Mouse (Mus musculus): ENCODE data around the gene Nipal4. TPM values are rescaled to one million over a fixed set of nuclear protein-coding genes. Genes with fewer than 3 reads are reported as not detected.
"Not testable (repeated sequence)": the region's sequence is repeated elsewhere in the genome, so short reads cannot be mapped to it uniquely, and the experiment has no call there.

The Nipal4 gene
- total RNA-seq, 2 experiments from 2014 or later: not detected

- Histone ChIP-seq H3K4me3 (no peak overlapping the region), H3K27ac (no peak overlapping the region)
- no peak for DNase-seq
- intact Hi-C loops (cut with DNase I): no loop called here
- no peak for TF ChIP-seq CTCF (IDR thresholded peaks at IDR 0.05)
Observed at GRCm38 (mm10) chr11:46194175-46194574, 27.9 kb upstream of the Nipal4 start.

- no peak for TF ChIP-seq CTCF (IDR thresholded peaks at IDR 0.05)
- no peak overlapping the region for H3K27ac ChIP-seq
- H3K4me3 ChIP-seq: no peak overlapping the region
- intact Hi-C loops (cut with DNase I): no loop called here
- DNase-seq: no peak
Observed at GRCm38 (mm10) chr11:46188283-46188682, 22.0 kb upstream of the Nipal4 start.

- DNase-seq: no peak
- no peak for TF ChIP-seq CTCF (IDR thresholded peaks at IDR 0.05)
- Histone ChIP-seq H3K4me3 (no peak overlapping the region), H3K27ac (no peak overlapping the region)
- intact Hi-C loops (cut with DNase I): no loop called here
Observed at GRCm38 (mm10) chr11:46185486-46185885, 19.2 kb upstream of the Nipal4 start.

- TF ChIP-seq CTCF (IDR thresholded peaks at IDR 0.05): no peak
- Histone ChIP-seq H3K27ac (no peak overlapping the region), H3K4me3 (no peak overlapping the region)
- intact Hi-C loops (cut with DNase I): no loop called here
- no peak for DNase-seq
Observed at GRCm38 (mm10) chr11:46184946-46185345, 18.6 kb upstream of the Nipal4 start.

GRCm38 (mm10) chr11:46182031-46182430, 15.7 kb upstream of the Nipal4 start:
- H3K4me3 ChIP-seq; H3K27ac ChIP-seq; intact Hi-C loops (cut with DNase I); DNase-seq: not testable (repeated sequence)

- intact Hi-C loops (cut with DNase I): no loop called here
- Histone ChIP-seq H3K27ac (no peak overlapping the region), H3K4me3 (no peak overlapping the region)
- DNase-seq: no peak
- no peak for TF ChIP-seq CTCF (IDR thresholded peaks at IDR 0.05)
Observed at GRCm38 (mm10) chr11:46177246-46178043, 11.1 kb upstream of the Nipal4 start.

- no peak overlapping the region for H3K4me3 ChIP-seq
- DNase-seq: no peak
- TF ChIP-seq CTCF (IDR thresholded peaks at IDR 0.05): no peak
- intact Hi-C loops (cut with DNase I): no loop called here
- H3K27ac ChIP-seq: no peak overlapping the region
Observed at GRCm38 (mm10) chr11:46176155-46176554, 9.8 kb upstream of the Nipal4 start.

- no peak for TF ChIP-seq CTCF (IDR thresholded peaks at IDR 0.05)
- Histone ChIP-seq H3K4me3 (no peak overlapping the region), H3K27ac (no peak overlapping the region)
- no peak for DNase-seq
- intact Hi-C loops (cut with DNase I): no loop called here
Observed at GRCm38 (mm10) chr11:46172128-46172527, 5.8 kb upstream of the Nipal4 start.

GRCm38 (mm10) chr11:46169908-46170307, 3.6 kb upstream of the Nipal4 start:
- intact Hi-C loops (cut with DNase I): no loop called here
- no peak for TF ChIP-seq CTCF (IDR thresholded peaks at IDR 0.05)
- no peak for DNase-seq
- Histone ChIP-seq H3K4me3 (no peak overlapping the region), H3K27ac (no peak overlapping the region)

- Histone ChIP-seq H3K27ac (no peak overlapping the region), H3K4me3 (no peak overlapping the region)
- TF ChIP-seq CTCF (IDR thresholded peaks at IDR 0.05): no peak
- no peak for DNase-seq
- intact Hi-C loops (cut with DNase I): no loop called here
Observed at GRCm38 (mm10) chr11:46168506-46168905, 2.2 kb upstream of the Nipal4 start.

- Histone ChIP-seq H3K27ac (no peak overlapping the region), H3K4me3 (no peak overlapping the region)
- peak; percentile 6; the same call in 1 of the 2 replicates for TF ChIP-seq CTCF (IDR thresholded peaks at IDR 0.05)
- intact Hi-C loops (cut with DNase I): no loop called here
- DNase-seq: no peak
Observed at GRCm38 (mm10) chr11:46157462-46157861, 8.8 kb downstream of the Nipal4 start.

- Histone ChIP-seq H3K4me3 (no peak overlapping the region), H3K27ac (no peak overlapping the region)
- no peak for DNase-seq
- TF ChIP-seq CTCF (IDR thresholded peaks at IDR 0.05): no peak
- intact Hi-C loops (cut with DNase I): no loop called here
Observed at GRCm38 (mm10) chr11:46156945-46157344, 9.4 kb downstream of the Nipal4 start.

- intact Hi-C loops (cut with DNase I): no loop called here
- no peak for DNase-seq
- Histone ChIP-seq H3K4me3 (no peak overlapping the region), H3K27ac (no peak overlapping the region)
- no peak for TF ChIP-seq CTCF (IDR thresholded peaks at IDR 0.05)
Observed at GRCm38 (mm10) chr11:46146619-46147018, 19.7 kb downstream of the Nipal4 start.
